9 mouse cellular contexts compared by ENCODE assay signal in the genomic region with DNA sequence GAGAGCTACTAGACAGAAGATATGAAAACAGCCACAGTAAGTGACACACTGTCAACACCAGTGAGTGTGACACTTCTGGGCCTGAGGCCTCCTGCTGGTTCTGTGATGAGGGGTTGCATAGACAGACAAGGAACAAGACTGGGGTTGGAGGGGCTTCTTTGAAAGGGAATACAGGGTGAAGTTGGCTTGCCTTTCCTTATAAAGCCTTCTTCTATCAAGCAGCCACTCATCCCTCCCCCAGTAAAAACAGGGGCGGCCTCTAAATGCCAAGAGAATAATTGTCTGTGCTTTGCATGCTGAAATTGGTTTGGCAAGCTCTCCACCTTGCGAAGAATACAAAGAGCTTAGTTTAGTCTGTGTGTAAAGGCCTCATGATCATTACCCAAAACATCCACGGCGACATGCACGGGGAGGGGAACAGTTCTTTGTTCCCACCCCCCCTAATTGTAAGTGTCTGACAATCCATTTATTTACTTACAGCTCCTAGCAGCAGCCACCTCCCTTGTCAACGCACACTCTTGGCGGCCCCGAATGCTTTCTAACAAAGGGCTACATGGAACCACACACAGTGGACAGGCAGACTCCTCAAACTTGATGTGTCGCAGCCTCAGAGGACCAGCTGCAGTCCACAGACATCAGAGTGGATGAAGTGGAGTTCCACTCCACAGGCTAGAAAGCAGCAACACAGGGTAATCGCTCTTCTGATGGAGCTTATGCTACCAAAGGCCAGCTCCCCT.
DNase-seq lines count a peak whose midpoint lies in the region; ATAC-seq and TF ChIP-seq lines count a peak whose summit lies in the region.
"Had no signal": no experiment of that assay in that cellular context is flagged by ENCODE, and none has a peak within 500 bp of the region (broad histone marks: within the 10 kb centered on the region; RNA-seq: fewer than 3 reads in every experiment).

No protein-coding gene starts in this region.

- H3K27me3 ChIP-seq in forebrain, embryonic 15.5 days: no peaks in the 10 kb centered on the region
- no peaks in the 10 kb centered on the region for H3K27me3 ChIP-seq in liver, postnatal 0 days (ENCODE audit: insufficient read depth, low read length)

- no peak for TF ChIP-seq CTCF in left cerebral cortex, adult 2 months (IDR thresholded peaks at IDR 0.05)
- TF ChIP-seq CTCF in olfactory bulb, adult 2 months (IDR thresholded peaks at IDR 0.05; ENCODE audit: insufficient read depth, low read depth, low read length): no peak
- no peak for TF ChIP-seq CTCF in liver, postnatal 0 days (IDR thresholded peaks at IDR 0.05; ENCODE audit: low read depth)

- no peak overlapping the region for H3K27ac ChIP-seq in left cerebral cortex, adult 2 months
- H3K27ac ChIP-seq in forebrain, embryonic 15.5 days (replicated peaks): peak overlapping the region; percentile 44
- H3K27ac ChIP-seq in olfactory bulb, adult 2 months (ENCODE audit: insufficient read depth, low read depth, low read length): peak overlapping the region; percentile 82
- no peak overlapping the region for H3K27ac ChIP-seq in liver, postnatal 0 days (ENCODE audit: low read depth)

- H3K36me3 ChIP-seq in forebrain, embryonic 15.5 days: no peaks in the 10 kb centered on the region
- H3K36me3 ChIP-seq in liver, postnatal 0 days (replicated peaks; ENCODE audit: insufficient read depth, low read length): no peaks in the 10 kb centered on the region

- intact Hi-C loops in left cerebral cortex, adult 2 months (cut with DNase I): no loop called here

- 14% methylated on average over 10 of the region's 10 CpGs for WGBS in forebrain, embryonic 15.5 days
- 21% methylated on average over 10 of the region's 10 CpGs for WGBS in olfactory bulb, adult 2 months
- WGBS in liver, postnatal 0 days (ENCODE audit: insufficient replicate concordance): 84% methylated on average over 10 of the region's 10 CpGs

- no peaks in the 10 kb centered on the region for H3K9me3 ChIP-seq in forebrain, embryonic 15.5 days
- no peaks in the 10 kb centered on the region for H3K9me3 ChIP-seq in liver, postnatal 0 days (ENCODE audit: low read length)

- H3K9ac ChIP-seq in forebrain, embryonic 15.5 days (replicated peaks): no peak overlapping the region
- H3K9ac ChIP-seq in liver, postnatal 0 days (replicated peaks): no peak overlapping the region

- H3K4me2 ChIP-seq in forebrain, embryonic 15.5 days (replicated peaks): no peak overlapping the region
- H3K4me2 ChIP-seq in liver, postnatal 0 days (ENCODE audit: low read depth, low read length): no peak overlapping the region

- ATAC-seq in forebrain, embryonic 15.5 days (replicated peaks): peak; percentile 94
- no peak for ATAC-seq in liver, postnatal 0 days

- H3K4me1 ChIP-seq in forebrain, embryonic 15.5 days: peaks cover 12% of the 10 kb centered on the region
- H3K4me1 ChIP-seq in olfactory bulb, adult 2 months (ENCODE audit: control insufficient read depth, insufficient read depth, low read length): peaks cover 6% of the 10 kb centered on the region
- no peaks in the 10 kb centered on the region for H3K4me1 ChIP-seq in liver, postnatal 0 days (ENCODE audit: insufficient read depth)

- TF ChIP-seq EP300 in liver, postnatal 0 days (IDR thresholded peaks at IDR 0.05; ENCODE audit: low read depth): no peak

- no peak for TF ChIP-seq POLR2A in olfactory bulb, adult 2 months (IDR thresholded peaks at IDR 0.05; ENCODE audit: insufficient read depth, low read depth, low read length)

- no peak overlapping the region for H3K4me3 ChIP-seq in left cerebral cortex, adult 2 months
- no peak overlapping the region for H3K4me3 ChIP-seq in forebrain, embryonic 15.5 days
- no peak overlapping the region for H3K4me3 ChIP-seq in olfactory bulb, adult 2 months (ENCODE audit: insufficient read depth, low read depth, low read length)
- no peak overlapping the region for H3K4me3 ChIP-seq in liver, postnatal 0 days (ENCODE audit: low read depth, low read length)

- DNase-seq in left cerebral cortex, adult 11 months (ENCODE audit: low spot score): peak; percentile 16
- DNase-seq in left cerebral cortex, adult 2 months (ENCODE audit: extremely low spot score in 1 of 2, low spot score in 2 of 2): no peak
- DNase-seq in layer of hippocampus, adult 9-11 months: peak; percentile 63
- no peak for DNase-seq in kidney, adult 8-10 months
- no peak for DNase-seq in cerebellum, adult 11 months
- DNase-seq in liver, postnatal 0 days: no peak
- DNase-seq: kidney, postnatal 14 days had no signal

Comparison
In these comparisons a context has a peak if more than half of its experiments do, and no peak if none do; other contexts are left out.
1. DNase-seq: peak in left cerebral cortex, adult 11 months (single experiment) and layer of hippocampus, adult 9-11 months (single experiment); none in left cerebral cortex, adult 2 months (0 of 2), kidney, adult 8-10 months (0 of 2), cerebellum, adult 11 months (single experiment) and liver, postnatal 0 days (single experiment).
2. H3K27ac ChIP-seq: peak in forebrain, embryonic 15.5 days (single experiment) and olfactory bulb, adult 2 months (single experiment); none in left cerebral cortex, adult 2 months (single experiment) and liver, postnatal 0 days (single experiment).